Mouse (Mus musculus): ENCODE results near the gene Lhfpl5. TPM values are rescaled to one million over a fixed set of nuclear protein-coding genes. Genes with fewer than 3 reads are reported as not detected.

Lhfpl5 gene
- polyA plus RNA-seq (2015; fragmentation: Nextera tagmentation; extraction: Ambion mirVana), result 0.82 and 0.87 TPM in 2 replicates

DNA sequence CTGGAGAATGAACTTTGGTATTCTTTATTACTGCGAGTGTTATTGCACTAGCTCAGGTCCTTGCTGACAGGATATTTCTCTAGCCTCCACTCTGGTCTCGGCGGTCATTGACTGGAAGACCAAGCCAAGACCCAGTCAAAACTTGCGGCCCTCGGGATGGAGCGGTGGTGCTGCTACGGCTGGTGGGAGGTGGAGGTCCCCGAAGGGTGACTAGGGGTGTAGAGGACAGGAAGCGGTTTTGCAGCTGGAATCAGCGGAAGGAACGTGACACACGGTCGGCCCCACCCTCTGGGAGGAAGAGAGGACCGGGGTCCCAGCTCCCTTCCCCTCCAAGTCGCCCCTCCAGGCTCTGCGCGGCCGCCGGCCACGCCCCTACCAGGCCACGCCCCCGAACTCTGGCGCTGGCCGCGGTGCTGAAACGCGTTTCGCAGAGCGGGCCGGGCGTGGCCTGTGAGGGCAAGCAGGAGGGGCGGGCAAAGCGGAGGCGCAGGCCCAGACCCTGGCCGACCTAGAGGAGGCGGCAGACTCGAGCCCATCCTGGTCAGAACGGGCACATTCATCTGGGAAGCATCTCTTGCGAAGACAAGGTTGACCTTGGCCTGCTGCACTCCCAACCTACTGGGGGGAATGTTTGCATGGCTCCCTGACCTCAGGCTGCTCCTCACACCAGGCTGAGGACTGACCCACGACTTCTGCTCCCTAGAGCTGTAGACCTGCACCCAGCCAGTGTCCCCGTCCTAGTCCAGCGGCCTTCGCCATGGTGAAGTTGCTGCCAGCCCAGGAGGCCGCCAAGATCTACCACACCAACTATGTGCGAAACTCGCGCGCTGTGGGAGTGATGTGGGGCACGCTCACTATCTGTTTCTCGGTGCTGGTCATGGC is at the start of gene Lhfpl5:
TSS of gene Lhfpl5 (plus strand) at position 398 of the 882 bp plus-strand sequence.
- Histone ChIP-seq H3K4me1 (ENCODE audit: control insufficient read depth, insufficient read depth, low read length) (peaks cover 4% of the 10 kb centered on the region), H3K9me3 (replicated peaks; ENCODE audit: control insufficient read depth, low read length) (no peaks in the 10 kb centered on the region), H3K4me2 (ENCODE audit: low read depth, low read length) (peak within 1 kb of the TSS; percentile 44), H3K4me3 (replicated peaks; ENCODE audit: low read length) (peak within 1 kb of the TSS; percentile 20), H3K36me3 (ENCODE audit: control insufficient read depth, insufficient read depth, low read length) (no peaks in the 10 kb centered on the region), H3K9ac (ENCODE audit: low read length) (no peak within 1 kb of the TSS), H3K27ac (ENCODE audit: low read length) (no peak within 1 kb of the TSS), H3K27me3 (ENCODE audit: control insufficient read depth, insufficient read depth, low read length) (no peaks in the 10 kb centered on the region)
- peak; percentile 80; the same call in 1 of the 2 replicates for ATAC-seq (ENCODE audit: insufficient read depth, low FRiP score)
- 16% methylated on average over 45 of the region's 50 CpGs for WGBS

DNA sequence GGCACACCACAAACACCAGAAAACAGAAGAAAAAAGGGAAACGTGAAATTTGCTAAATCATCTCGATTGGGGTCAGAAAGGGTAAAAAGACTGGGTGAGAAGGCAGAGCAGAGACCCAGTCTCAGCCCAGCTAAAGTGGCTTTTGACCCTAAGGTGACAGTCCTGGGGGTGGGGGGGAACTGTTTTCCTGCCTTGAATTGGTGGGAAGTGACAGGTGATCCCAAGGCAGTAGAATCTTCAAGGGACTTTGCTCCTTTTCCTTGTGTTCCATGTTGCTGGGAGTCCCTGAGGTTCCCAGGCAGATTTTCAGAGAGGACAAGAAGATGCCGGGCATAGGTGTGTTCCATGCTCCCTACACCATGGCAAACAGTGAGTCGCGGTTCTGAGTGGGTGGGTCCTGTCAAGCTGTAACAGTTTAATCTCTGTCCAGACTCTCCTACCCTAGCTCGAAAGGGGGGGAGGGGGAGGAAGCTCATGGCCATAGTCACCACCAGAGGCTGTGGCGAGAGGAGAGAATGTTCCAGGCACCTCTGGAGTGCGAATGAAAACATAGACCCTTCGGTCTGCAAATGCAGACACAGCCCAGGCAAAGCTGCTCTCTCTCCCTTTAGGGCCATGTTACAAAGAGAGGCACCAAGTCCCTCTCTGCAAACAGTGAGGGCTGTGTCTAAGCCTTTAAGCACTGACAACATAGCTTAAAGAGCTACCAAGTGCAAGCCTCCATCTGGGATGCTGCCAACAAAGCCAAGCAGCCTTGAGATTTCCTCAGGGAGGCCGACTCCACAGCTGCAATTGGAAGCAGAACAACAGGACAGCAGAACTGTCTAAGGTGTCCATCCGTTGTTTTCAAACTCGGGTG is 48.0 kb upstream of the Lhfpl5 start:
- Histone ChIP-seq H3K36me3 (ENCODE audit: control insufficient read depth, insufficient read depth, low read length) (no peaks in the 10 kb centered on the region), H3K4me1 (ENCODE audit: control insufficient read depth, insufficient read depth, low read length) (peaks cover 19% of the 10 kb centered on the region), H3K4me2 (ENCODE audit: low read depth, low read length) (peak overlapping the region; percentile 52), H3K9me3 (replicated peaks; ENCODE audit: control insufficient read depth, low read length) (no peaks in the 10 kb centered on the region), H3K9ac (ENCODE audit: low read length) (peak overlapping the region; percentile 56), H3K27ac (ENCODE audit: low read length) (peak overlapping the region; percentile 52; the same call in 1 of the 2 replicates), H3K27me3 (ENCODE audit: control insufficient read depth, insufficient read depth, low read length) (no peaks in the 10 kb centered on the region), H3K4me3 (replicated peaks; ENCODE audit: low read length) (peak overlapping the region; percentile 24)
- 30% methylated on average over 12 of the region's 12 CpGs for WGBS
- 0 out of 2 replicates have a peak, but pooled peaks have one; percentile 5 for ATAC-seq (ENCODE audit: insufficient read depth, low FRiP score)

- H3K4me1 ChIP-seq (ENCODE audit: control insufficient read depth, insufficient read depth, low read length), result peaks cover 19% of the 10 kb centered on the region
- peak; percentile 55 for ATAC-seq (ENCODE audit: insufficient read depth, low FRiP score)
- H3K9ac ChIP-seq (ENCODE audit: low read length), result peak overlapping the region; percentile 56
- no peaks in the 10 kb centered on the region for H3K27me3 ChIP-seq (ENCODE audit: control insufficient read depth, insufficient read depth, low read length)
- WGBS, result 1% methylated on average over 6 of the region's 6 CpGs
- no peaks in the 10 kb centered on the region for H3K9me3 ChIP-seq (replicated peaks; ENCODE audit: control insufficient read depth, low read length)
- peak overlapping the region; percentile 52; the same call in 1 of the 2 replicates for H3K27ac ChIP-seq (ENCODE audit: low read length)
- H3K4me2 ChIP-seq (ENCODE audit: low read depth, low read length), result peak overlapping the region; percentile 52
- H3K36me3 ChIP-seq (ENCODE audit: control insufficient read depth, insufficient read depth, low read length), result no peaks in the 10 kb centered on the region
- H3K4me3 ChIP-seq (replicated peaks; ENCODE audit: low read length), result peak overlapping the region; percentile 24
Measured at GRCm38 (mm10) chr17:28528043-28528351, 47.4 kb upstream of the Lhfpl5 start.

DNA sequence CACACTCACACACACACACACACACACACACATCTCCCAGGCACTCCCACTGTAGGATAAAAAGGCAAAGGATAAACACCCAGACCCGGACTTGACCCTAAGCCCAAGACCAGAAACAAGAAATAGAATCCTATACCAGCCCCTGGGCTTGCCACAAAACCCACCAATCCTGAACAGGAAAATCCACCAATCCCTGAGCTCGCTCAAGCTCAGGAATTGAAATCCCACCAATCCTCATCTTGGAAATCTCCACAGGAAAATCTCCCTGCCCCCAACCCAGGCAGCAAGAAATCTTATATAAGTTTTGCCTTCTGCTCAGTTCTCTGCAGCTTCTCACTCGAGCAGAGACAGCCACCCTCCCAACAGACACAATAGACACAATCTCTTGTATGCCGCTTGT is 46.3 kb upstream of the Lhfpl5 start:
- Histone ChIP-seq H3K9ac (ENCODE audit: low read length) (no peak overlapping the region), H3K27ac (ENCODE audit: low read length) (no peak overlapping the region), H3K36me3 (ENCODE audit: control insufficient read depth, insufficient read depth, low read length) (no peaks in the 10 kb centered on the region), H3K4me2 (ENCODE audit: low read depth, low read length) (no peak overlapping the region), H3K4me1 (ENCODE audit: control insufficient read depth, insufficient read depth, low read length) (peaks cover 16% of the 10 kb centered on the region), H3K4me3 (replicated peaks; ENCODE audit: low read length) (no peak overlapping the region), H3K27me3 (ENCODE audit: control insufficient read depth, insufficient read depth, low read length) (no peaks in the 10 kb centered on the region), H3K9me3 (replicated peaks; ENCODE audit: control insufficient read depth, low read length) (no peaks in the 10 kb centered on the region)
- ATAC-seq (ENCODE audit: insufficient read depth, low FRiP score), result no peak
- 69% methylated on average over 4 of the region's 4 CpGs for WGBS

DNA sequence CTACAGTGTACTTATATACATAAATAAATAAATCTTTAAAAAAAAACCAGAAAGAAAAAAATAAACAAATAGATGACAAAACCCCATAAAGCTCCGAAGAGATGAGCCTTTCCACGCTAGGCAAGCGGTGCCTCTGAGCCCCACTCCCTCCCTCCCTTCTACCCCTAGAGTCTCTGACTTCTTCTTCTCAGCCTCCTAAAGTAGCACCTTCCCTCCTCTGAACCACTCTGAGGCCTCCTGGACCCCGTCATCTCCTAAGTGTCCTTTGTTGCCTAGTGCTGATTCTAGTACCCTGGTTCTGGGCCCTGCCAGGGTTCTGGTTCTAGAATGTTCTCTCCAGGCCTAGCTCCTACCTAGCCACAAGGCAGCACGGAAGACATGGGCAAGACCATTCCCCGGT is 44.9 kb upstream of the Lhfpl5 start, which contains the start of gene Armc12:
TSS of gene Armc12 (plus strand) at position 301 of the 400 bp plus-strand sequence.
- WGBS, result 86% methylated on average over 6 of the region's 6 CpGs
- no peaks in the 10 kb centered on the region for H3K9me3 ChIP-seq (replicated peaks; ENCODE audit: control insufficient read depth, low read length)
- H3K27me3 ChIP-seq (ENCODE audit: control insufficient read depth, insufficient read depth, low read length), result no peaks in the 10 kb centered on the region
- H3K4me3 ChIP-seq (replicated peaks; ENCODE audit: low read length), result no peak within 1 kb of the TSS
- no peak within 1 kb of the TSS for H3K27ac ChIP-seq (ENCODE audit: low read length)
- no peak within 1 kb of the TSS for H3K4me2 ChIP-seq (ENCODE audit: low read depth, low read length)
- H3K36me3 ChIP-seq (ENCODE audit: control insufficient read depth, insufficient read depth, low read length), result no peaks in the 10 kb centered on the region
- H3K4me1 ChIP-seq (ENCODE audit: control insufficient read depth, insufficient read depth, low read length), result peaks cover 13% of the 10 kb centered on the region
- ATAC-seq (ENCODE audit: insufficient read depth, low FRiP score), result no peak
- H3K9ac ChIP-seq (ENCODE audit: low read length), result no peak within 1 kb of the TSS

GRCm38 (mm10) chr17:28531946-28532345 is 43.5 kb upstream of the Lhfpl5 start:
- no peak overlapping the region for H3K27ac ChIP-seq (ENCODE audit: low read length)
- ATAC-seq (ENCODE audit: insufficient read depth, low FRiP score), result no peak
- no peaks in the 10 kb centered on the region for H3K27me3 ChIP-seq (ENCODE audit: control insufficient read depth, insufficient read depth, low read length)
- peaks cover 13% of the 10 kb centered on the region for H3K4me1 ChIP-seq (ENCODE audit: control insufficient read depth, insufficient read depth, low read length)
- H3K4me3 ChIP-seq (replicated peaks; ENCODE audit: low read length), result no peak overlapping the region
- no peaks in the 10 kb centered on the region for H3K9me3 ChIP-seq (replicated peaks; ENCODE audit: control insufficient read depth, low read length)
- no peak overlapping the region for H3K9ac ChIP-seq (ENCODE audit: low read length)
- H3K36me3 ChIP-seq (ENCODE audit: control insufficient read depth, insufficient read depth, low read length), result no peaks in the 10 kb centered on the region
- H3K4me2 ChIP-seq (ENCODE audit: low read depth, low read length), result peak overlapping the region; percentile 25; the same call in 1 of the 2 replicates
- WGBS, result 18% methylated on average over 18 of the region's 18 CpGs

GRCm38 (mm10) chr17:28532557-28532956 is 42.9 kb upstream of the Lhfpl5 start:
- Histone ChIP-seq H3K36me3 (ENCODE audit: control insufficient read depth, insufficient read depth, low read length) (no peaks in the 10 kb centered on the region), H3K9me3 (replicated peaks; ENCODE audit: control insufficient read depth, low read length) (no peaks in the 10 kb centered on the region), H3K27me3 (ENCODE audit: control insufficient read depth, insufficient read depth, low read length) (no peaks in the 10 kb centered on the region), H3K27ac (ENCODE audit: low read length) (no peak overlapping the region), H3K9ac (ENCODE audit: low read length) (no peak overlapping the region), H3K4me2 (ENCODE audit: low read depth, low read length) (no peak overlapping the region), H3K4me3 (replicated peaks; ENCODE audit: low read length) (no peak overlapping the region), H3K4me1 (ENCODE audit: control insufficient read depth, insufficient read depth, low read length) (peaks cover 7% of the 10 kb centered on the region)
- no peak for ATAC-seq (ENCODE audit: insufficient read depth, low FRiP score)
- 80% methylated on average over 7 of the region's 7 CpGs for WGBS

DNA sequence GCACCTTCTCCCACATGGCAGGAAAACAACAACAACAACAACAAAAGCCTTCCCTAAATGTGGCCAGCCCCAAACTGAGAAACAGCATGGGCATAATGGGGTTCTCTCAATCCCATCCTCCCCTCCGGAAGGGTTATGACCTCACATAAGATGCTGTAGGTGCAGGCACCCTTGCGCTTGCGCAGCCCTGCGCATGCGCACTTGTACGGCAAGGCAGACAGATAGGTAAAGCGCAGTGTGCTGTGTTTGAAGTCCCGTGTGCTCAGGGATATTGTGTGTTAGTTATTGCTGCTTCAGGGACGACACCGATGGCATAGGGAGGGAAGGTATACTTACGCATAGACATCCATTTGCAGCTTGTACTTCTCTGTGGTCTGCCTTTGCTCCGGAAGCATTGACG is 42.1 kb upstream of the Lhfpl5 start:
- no peak overlapping the region for H3K9ac ChIP-seq (ENCODE audit: low read length)
- H3K4me3 ChIP-seq (replicated peaks; ENCODE audit: low read length), result no peak overlapping the region
- WGBS, result 89% methylated on average over 13 of the region's 13 CpGs
- no peaks in the 10 kb centered on the region for H3K27me3 ChIP-seq (ENCODE audit: control insufficient read depth, insufficient read depth, low read length)
- H3K4me1 ChIP-seq (ENCODE audit: control insufficient read depth, insufficient read depth, low read length), result 0 out of 2 replicates have a peak, but pooled peaks cover 3% of the 10 kb centered on the region
- ATAC-seq (ENCODE audit: insufficient read depth, low FRiP score), result no peak
- H3K9me3 ChIP-seq (replicated peaks; ENCODE audit: control insufficient read depth, low read length), result no peaks in the 10 kb centered on the region
- no peak overlapping the region for H3K27ac ChIP-seq (ENCODE audit: low read length)
- H3K36me3 ChIP-seq (ENCODE audit: control insufficient read depth, insufficient read depth, low read length), result no peaks in the 10 kb centered on the region
- H3K4me2 ChIP-seq (ENCODE audit: low read depth, low read length), result no peak overlapping the region

DNA sequence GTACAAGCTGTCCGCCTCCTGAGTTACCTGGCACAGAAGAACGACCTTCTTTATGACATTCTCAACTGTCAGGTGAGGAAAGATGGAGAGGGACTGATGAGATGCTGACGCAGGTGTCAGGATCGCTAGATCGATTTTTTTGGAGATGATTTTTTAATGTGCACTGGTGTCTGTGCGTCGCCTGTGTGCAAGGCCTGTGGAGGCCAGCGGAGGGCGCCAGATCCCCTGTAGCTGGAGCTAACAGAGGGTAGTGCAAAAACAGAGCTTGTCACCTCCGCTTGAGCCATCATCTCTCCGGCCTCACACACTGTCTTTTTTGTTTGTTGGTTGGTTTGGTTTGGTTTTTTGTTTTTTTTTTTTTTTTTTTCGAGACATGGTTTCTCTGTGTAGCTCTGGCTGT is 37.6 kb upstream of the Lhfpl5 start:
- WGBS, result 44% methylated on average over 12 of the region's 12 CpGs
- H3K27ac ChIP-seq (ENCODE audit: low read length), result no peak overlapping the region
- no peaks in the 10 kb centered on the region for H3K36me3 ChIP-seq (ENCODE audit: control insufficient read depth, insufficient read depth, low read length)
- no peak overlapping the region for H3K4me2 ChIP-seq (ENCODE audit: low read depth, low read length)
- H3K9ac ChIP-seq (ENCODE audit: low read length), result no peak overlapping the region
- no peak for ATAC-seq (ENCODE audit: insufficient read depth, low FRiP score)
- no peaks in the 10 kb centered on the region for H3K4me1 ChIP-seq (ENCODE audit: control insufficient read depth, insufficient read depth, low read length)
- H3K27me3 ChIP-seq (ENCODE audit: control insufficient read depth, insufficient read depth, low read length), result no peaks in the 10 kb centered on the region
- no peak overlapping the region for H3K4me3 ChIP-seq (replicated peaks; ENCODE audit: low read length)
- no peaks in the 10 kb centered on the region for H3K9me3 ChIP-seq (replicated peaks; ENCODE audit: control insufficient read depth, low read length)
